Mouse (Mus musculus) brain, embryonic 14.5 days (tissue): Measurements from ENCODE around the gene Tnfrsf1b.

Experiments used
- CTCF ChIP-seq: fragments of 200-500 bp; IDR thresholded peaks from 2 replicates; pipeline ENCODE4 v1.5.1; 2012; ENCODE audit warnings: inconsistent platforms, mild to moderate bottlenecking, moderate library complexity, borderline replicate concordance; ENCODE audit not compliant: insufficient read depth, insufficient read length; ENCODE audit errors: extremely low read depth
- POLR2A ChIP-seq: fragments of 200-500 bp; IDR thresholded peaks from 2 replicates; pipeline ENCODE4 v1.6.1; 2012; ENCODE audit warnings: mild to moderate bottlenecking, inconsistent platforms, borderline replicate concordance; ENCODE audit not compliant: poor library complexity, insufficient read depth, insufficient read length, severe bottlenecking; ENCODE audit errors: extremely low read depth

GRCm38 (mm10) chr4:145274887-145275286 is 28.2 kb upstream of the Tnfrsf1b start:
- TF ChIP-seq CTCF (no peak), POLR2A (no peak)
